Mouse (Mus musculus) urinary bladder, postnatal 36 days (tissue): ENCODE measurements at regions not wholly inside any gene's neighbourhood (a gene's known extent, or its start where the extent isn't known, plus 50 kb on each side); places are given as distances from the start of the nearest gene placed in this dataset.

ENCODE experiments used
- DNase-seq, 2 experiments: peaks; one replicate each; pipeline ENCODE4 v3.0.0; 2022; ENCODE audit warnings: low spot score in 2 of 2, mixed read lengths in 1 of 2

DNA sequence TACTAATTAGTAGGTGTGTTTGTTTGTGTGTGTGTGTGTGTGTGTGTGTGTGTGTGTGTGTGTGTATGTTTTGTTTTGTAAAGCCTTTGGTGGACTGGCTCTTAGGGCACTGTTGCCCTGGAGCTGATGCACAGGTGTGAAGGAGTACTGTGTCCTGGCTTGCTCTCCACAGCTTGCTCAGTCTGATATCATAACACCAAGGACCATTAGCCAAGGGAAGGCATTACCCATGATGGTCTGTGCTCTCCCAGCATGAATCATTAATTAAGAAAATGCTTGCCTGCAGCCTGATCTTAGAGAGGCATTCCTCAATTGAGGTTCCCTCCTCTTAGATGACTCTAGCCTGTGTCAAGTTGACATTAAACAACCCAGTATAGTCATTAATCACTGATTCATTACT, 54.7 kb downstream of the Spry2 start:
- no peak for DNase-seq

DNA sequence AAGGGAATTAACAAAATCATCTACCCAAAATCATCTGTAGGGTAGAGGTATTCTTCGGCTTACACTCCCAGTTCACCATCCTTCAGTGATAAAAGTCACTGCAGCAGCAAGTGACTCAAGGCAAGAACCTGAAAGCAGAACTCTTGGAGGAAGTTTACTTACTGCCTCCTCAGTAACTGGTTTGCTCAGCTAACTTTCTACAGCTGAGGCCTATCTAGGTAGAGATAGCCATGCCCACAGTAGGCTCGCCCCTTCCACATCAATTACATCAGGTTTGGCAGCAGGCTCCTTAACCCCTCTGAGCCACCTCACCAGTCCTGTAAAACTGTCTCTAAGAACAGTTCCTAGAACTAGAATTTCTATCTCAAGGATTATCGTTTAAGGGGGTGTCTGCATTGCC, 59.1 kb downstream of the Spry2 start:
- DNase-seq: no peak

DNA sequence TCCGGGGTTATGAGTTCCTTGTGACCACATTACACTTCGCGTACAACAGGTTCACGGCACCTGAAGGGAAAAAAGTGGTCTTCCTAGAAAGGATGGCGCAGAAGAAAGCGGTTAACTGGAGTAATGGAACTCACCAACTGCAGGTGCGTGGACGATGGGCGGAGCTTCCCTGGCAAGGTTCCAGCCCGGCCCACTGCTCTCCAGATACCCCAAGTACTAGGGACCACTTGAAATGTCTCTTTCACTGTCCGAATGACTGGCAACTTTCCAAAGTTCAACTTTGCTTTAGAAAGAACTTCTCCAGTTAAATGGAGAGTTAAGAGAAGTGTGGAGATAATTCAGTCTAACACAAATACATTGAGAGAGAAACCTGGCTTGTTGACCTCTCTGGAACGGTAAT, 65.9 kb downstream of the Spry2 start:
- DNase-seq: no peak

DNA sequence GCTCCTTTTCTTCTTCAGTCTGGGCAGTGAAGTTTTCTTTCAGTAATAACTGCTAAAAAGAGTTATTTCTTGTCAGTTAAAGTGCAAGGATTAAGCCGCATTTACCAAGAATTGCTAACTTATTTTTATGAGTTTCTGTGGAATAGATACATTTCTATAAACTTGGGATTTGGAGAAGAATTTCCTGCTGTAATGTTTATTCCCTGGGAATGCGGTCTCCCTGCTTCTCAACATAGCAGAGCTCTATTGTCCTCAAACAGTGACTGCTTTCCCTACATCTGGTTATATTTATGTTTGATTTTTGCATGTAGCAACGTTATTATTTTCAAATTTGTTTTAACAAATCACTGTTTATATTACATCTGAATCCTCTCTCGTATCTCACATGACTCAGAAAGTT, 66.3 kb downstream of the Spry2 start:
- no peak for DNase-seq

DNA sequence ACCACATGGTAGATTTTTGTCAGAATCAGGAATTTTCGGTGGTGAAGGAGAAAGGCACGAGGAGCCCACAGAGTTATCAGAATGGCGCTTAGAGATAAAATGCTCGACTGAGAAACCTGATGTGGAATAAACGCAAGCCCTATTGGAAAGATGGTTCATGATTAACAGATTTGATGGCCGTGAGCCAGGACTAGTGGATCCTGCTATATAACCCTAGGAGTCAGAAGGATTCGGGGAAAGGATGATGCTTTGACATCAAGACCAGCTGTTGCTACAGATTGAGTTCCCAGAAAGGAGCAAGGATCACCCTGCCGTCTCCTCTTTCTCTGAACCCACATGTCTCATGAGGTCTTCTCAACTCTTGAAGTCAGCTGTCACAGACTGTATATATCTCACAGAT, 73.5 kb downstream of the Spry2 start:
- no peak for DNase-seq

DNA sequence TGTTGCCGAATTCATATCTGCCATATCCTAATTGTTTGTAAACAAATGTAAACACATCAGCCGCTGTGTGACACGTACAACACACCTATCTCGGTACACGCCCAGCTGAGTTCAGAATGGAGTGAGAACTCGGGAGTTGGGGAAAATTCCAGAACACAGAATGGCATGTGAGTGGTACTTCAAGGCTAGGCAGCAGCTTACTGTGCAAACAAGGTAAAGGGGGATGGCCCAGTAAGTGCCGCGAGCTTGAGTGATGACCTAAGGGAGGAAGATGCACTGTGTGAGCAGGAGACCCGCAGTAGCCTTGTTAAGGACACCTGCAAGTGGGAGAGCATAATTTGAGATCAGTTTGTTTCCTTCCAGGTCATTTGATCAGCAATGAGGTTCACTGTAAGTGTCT, 74.0 kb downstream of the Spry2 start:
- no peak for DNase-seq

DNA sequence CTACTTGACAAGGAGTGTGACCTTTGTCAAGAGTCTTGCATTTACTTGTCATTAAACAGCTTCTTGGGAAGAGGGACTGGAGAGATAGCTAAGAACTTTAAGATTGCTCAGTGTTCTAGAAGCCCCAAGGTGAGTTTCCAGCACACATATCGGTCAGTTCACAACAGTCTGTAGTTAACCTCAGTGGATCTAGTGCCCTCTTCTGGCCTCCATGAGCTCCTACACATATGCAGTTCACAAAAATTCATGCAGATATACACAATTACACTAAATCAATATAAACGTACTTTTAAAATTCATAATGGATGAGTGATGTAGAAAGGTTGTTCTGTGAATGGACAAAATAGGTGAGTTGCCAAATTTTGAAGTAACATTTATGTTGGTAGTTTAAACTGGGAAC, 77.1 kb downstream of the Spry2 start:
- no peak for DNase-seq

DNA sequence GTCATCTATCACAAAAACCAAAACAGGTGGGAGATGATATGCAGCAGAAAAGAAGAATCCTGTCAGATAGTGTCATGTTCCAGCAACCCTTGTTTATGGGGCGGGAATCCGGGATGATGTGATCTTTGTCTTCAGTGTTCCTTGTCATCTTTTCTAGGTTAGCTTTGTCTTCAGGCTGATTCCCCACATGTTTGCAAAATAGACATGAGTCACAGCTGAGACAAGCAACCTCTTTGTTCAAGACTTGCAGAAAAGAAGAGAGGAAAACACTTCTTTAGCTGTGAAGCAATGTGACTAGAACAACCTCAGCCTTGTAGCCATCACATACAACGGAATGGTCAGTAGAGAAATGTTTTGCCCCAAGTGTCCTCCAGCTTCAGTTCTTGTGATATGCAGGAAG, 77.8 kb downstream of the Spry2 start:
- DNase-seq: no peak

DNA sequence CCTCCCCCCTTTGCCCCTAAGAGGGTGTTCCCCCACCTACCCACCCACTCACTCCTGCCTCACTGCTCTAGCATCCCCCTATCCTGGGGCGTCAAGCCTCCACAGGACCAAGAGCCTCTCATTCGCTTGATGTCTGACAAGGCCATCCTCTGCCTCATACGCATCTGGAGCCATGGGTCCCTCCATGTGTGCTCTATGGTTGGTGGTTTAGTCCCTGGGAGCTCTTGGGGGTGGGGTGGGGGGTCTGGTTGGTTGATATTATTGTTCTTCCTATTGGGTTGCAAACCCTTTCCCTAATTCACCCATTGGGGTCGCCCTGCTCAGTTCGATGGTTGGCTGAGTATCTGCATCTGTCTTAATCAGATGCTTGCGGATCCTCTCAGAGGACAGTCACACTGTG, 79.1 kb downstream of the Spry2 start:
- no peak for DNase-seq

DNA sequence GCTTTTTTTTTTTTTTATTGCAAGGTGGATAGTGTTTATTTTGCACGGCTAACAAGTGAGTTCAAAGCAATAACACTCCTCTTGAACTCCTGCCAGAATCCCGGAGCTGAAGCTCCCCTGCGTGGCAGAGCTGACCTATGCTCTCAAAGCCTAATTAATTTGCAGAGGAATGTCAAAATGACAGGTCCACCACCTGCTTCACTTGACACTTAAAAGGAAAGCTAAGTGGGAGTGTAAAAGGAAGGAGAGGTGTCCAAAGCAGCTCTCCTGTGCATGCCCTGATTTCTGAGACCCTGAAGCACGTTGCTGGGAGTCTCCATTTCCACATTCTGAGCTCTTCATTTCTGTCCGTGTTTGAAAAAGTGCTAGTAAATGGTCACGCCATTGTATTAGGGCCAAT, 80.8 kb downstream of the Spry2 start:
- no peak for DNase-seq

DNA sequence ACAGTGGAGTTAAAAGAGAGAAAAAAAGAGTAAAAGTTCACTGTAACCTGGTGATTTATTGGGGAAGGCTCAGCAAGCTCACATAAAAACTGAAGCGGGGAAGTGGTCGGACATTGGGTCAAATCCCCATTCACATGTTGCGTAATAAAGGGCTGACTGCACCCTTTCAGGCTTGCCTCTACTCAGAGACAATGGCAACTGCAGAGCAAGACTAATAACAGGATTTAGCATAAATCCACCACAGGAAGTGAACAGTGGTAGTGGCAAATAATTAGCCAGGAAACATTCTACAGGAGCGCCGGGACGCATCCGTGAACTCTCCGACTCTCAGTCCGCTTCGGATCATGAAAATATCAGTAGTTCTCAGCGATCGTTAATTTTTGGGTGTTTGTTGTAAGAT, 81.3 kb downstream of the Spry2 start:
- no peak for DNase-seq

DNA sequence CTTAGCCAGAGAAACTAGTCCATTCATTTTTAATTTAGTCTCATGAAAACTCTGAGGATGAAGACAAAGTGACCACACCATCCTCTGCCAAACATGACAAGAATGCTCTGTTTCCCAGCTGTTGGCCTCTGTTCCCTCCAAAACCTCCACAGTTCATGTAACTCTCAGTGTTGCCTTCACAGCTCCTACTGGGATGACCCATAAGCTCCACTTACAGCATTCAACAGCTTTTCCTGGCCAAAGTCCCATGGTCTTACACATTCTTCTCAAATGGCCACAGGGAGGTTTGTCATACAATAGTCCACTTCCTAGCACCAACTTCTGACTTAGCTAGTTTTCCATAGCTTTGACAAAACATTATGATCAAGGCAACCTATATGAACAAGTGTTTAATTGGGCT, 83.0 kb downstream of the Spry2 start:
- no peak for DNase-seq

DNA sequence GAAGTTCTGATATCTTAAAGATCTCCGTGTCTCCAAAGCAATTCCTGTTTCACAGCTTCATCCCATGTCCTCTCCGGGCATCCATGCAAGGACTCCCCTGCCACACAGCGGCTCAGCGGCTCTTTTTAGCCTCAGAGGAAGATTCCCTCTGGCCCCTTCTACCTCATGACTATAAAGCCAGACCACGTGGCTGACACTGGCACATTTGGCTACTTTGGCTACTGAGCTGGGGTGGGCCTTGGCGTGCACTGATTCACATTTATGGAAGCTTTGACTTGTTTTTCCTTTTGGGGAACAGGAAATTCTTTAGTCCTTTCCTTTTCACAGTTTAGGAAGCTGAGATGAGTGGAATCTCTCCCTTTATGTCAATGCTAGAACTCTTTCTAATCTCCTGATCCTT, 83.5 kb downstream of the Spry2 start:
- DNase-seq: no peak

DNA sequence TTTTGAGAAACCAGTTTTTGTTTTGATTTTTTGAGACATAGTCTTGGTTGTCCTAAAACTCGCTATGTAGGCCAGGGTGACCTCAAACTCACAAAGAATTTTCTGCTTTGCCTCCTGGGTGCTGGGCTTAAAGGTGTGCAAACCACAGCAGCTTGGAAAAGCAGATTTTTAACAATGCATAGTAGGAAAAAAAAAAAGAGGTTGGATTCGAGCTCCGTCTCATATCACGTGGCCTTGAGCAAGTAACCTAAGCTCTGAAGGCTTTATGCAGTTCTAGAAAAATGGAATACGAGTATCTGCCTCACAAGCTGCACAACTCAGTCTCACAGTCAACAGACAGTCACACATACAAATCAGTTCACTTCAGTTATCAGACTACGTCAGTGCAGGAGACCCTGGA, 90.9 kb downstream of the Spry2 start:
- no peak for DNase-seq

DNA sequence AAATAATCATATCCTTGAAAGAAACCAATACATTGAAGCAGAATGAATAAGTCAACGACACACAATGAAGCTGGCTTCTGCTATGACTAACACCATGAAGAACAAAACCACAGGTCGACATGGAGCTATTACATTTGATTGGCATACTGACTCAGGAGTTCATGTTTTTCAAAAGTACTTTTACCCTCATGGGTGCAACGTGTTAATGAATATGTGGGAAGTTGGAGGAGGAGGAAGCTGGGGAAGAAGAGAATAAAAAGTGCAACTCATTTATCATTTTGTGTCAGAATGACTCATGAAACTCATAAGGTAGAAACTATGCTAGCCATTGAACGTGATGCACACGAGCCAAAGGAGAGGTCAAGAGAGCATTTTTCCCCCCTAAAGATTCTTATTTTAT, 91.3 kb downstream of the Spry2 start:
- DNase-seq: no peak

DNA sequence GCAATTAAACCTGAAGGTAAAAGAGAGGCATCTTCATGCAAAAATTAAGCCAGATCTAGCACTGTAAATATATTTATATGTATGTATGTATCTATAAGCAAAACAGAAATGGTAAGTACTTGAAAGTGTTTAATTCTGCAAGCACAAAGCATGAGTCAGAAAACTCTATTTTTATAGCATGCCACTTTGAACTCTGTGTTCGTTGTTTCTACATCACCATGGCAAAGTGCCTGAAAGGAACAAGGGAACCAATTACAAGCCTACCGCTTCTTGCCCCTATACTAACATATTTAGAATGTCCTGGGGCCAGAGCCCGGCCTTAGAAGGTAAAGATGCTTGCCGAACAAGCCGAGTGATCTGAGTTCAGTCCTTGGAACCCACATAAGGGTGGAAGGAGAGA, 91.9 kb downstream of the Spry2 start:
- DNase-seq: no peak

DNA sequence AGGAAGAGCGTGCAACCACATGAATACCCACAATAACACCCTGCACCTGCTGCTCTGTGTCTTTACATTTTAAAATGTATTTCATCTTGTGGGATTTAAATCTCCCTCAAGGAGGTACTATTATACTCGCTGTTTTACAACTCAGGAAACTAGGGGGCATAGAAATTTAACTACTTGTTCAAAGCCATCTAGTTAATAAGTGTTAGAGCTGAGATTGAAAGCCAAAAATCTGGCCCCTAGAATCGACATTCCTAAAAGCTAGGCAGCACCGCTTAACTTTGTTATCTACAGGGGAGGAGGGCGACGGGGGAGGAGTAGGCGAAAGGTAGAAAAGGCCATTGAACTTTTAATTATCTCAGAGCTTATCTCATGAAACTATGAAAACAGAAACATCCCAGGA, 93.3 kb downstream of the Spry2 start:
- no peak for DNase-seq

DNA sequence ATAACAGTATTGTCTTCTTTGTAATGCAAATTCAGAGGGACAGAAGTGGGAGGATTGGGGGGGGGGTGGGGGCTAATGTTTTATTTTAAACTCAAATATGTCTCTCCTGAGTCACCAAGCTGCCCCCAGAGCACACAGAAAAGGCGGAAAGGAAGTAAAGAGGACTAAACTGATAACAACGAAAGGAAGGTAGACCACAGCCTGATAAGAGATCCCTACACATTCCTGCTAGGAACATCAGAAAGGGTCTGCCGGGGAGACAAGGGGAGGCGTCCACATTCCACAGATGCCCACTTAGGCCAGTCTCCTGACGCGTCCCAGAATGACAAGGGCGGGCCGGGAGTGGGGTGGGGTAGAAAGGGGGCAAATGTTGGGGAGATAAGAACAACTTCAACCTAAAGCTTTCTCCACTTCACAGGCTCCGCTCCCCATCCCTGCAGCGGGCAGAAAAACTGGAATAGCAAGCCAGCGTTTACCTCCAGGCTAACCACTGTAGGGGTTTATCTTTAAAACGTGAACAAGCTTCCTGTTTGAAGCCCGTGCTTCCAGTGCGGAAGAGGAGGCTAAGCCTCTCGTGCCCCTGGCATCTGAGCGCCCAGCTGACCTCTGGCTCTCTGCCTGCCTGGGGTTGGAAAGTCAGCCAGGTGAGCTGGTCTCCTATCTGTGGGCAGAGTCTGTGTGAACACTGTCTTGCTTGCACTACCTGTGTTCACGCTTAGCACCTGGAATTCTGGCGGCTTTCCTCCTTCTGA, 93.9 kb downstream of the Spry2 start:
- DNase-seq: peak; percentile 10 to 34

DNA sequence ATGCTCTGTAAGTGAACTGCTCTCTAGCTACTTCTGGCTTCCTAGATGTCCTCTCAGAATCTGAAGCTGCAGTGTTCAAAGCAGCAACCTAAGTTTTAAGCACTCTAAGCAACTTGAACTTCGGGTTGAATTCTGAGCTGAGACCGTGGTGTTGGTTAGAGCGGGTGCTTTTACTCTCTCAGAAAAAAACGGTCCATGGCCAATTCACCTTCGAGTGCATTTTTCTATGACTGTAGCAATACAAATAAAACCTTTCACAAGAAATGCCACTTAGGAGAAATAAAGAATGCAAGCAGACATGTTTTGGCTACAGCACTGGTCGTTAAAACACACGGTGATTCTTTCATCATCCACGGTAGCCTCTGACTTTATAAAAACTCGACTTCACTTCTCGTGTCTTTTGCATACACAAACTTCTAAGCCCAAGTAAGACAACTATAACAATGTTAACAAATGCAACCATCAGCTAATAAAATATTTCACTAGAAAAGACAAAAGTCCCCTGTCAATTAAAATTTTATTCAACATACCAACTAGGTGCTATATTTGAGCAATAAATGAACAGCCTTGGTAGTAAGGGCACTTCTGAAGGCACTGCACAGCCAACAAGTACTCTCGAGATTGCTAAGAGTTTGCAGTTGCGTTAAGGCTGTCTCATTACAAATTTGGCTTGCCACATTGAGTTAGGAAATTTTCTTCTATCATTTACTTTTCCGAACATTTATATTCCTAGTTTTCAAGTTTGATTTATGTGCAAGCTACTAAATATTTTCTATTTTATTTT, 96.3 kb downstream of the Spry2 start:
- no peak for DNase-seq

DNA sequence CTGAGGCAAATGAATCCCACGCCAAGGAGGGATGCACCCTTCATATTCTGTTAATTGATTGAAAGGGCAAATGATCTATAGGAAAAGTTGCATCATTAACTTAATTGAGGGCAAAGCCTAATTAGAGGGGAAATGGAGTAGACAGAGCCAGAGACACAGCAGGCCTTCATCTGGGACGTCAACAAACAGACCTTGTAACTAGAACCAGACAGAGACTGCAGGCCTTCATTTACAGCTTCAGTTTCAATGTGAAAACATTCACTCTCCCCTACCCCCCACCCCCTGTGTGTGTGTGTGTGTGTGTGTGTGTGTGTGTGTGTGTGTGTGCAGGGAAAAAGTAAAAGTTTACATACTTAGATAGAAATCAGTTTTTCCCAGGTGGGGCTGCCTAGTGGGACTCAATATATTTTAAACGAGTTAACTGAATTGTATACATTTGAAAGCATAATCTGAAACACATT, 97.2 kb downstream of the Spry2 start:
- no peak for DNase-seq

DNA sequence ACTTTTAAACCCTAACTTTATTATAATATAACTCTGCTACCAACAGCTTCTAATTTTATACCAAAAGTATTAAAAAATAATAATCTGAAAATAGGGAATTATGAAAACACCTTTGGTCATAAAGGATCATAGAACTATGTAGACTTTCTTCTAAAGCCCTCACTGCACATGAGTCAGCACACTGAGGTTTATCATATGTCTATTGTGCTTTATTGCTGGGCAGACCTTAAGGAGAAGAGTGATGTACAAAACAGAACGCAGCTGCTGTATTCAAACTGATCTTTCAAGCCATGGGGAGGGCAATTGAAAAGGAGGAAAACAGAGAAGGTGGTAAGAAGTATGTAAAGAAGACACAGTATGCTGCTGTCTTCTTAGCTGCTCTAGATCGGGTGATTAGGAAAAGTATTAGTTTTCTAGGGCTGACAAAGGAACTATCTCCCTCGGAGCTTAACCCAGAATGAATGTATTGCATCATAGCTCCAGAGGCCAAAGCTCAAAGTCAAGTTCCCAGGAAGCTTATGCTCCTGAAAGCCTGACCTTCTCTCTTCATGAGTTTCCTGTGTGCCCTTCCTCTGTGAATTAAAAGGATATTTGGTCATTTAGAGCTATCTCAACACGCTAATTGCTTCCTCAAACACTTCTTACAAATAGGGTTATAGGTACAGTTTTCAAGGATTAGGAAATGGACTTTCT, 103.5 kb downstream of the Spry2 start:
- DNase-seq: no peak

DNA sequence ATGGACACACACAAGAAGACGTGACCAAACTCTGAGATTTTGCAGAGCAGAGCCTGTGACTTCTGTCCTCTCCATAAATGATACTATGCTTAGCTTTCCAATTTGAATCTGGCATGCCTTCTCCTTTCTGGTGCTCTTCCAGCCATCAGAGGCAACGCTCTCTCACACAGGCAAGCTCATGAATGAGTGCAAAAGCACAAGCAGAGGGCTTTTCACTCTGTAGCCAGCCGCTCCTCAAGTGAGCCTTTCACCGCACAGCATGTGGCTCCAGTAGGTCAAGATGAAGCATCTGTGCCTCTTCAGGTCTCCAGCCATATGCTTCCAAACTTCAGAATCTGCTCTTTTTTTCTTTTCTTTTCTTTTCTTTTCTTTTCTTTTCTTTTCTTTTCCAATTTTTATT, 106.2 kb downstream of the Spry2 start:
- DNase-seq: no peak

DNA sequence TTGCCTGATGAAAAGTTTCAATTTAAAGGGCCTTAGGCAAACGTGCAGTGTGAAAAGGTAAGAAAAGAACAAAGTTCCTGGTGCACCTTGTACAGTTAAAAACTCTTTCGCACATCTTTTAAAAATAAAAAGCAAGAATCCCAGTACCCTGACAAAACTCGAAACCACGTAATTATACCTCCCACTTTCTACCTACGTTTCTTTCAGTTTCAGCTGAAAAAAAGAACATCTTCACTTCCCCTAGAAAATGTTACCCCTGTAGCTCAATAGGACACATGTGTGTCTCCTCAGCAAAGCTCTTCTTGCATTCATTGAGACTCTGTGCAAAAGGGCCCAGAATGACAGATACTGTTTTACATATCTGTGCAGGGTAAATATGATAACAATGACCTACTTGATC, 113.2 kb downstream of the Spry2 start:
- no peak for DNase-seq
